Mouse (Mus musculus) heart, embryonic 14.5 days (tissue): Measurements from ENCODE around the gene Stk32c. TPM values are rescaled to one million over a fixed set of nuclear protein-coding genes. Genes with fewer than 3 reads are reported as not detected.

ENCODE experiments used
- ATAC-seq: fragments of 200-750 bp; cut with Nextera tagmentation; 2 replicates; pipeline ENCODE4 v1.8.0; 2017; ENCODE audit warnings: low read depth, moderate TSS enrichment; ENCODE audit not compliant: insufficient number of reproducible peaks, insufficient read depth, low FRiP score
- H3K27ac ChIP-seq, 2 experiments: fragments of 200-500 bp in 1 of 2; fragments of 300-500 bp in 1 of 2; sonication (generic) in 1 of 2; replicated peaks in 1 of 2; 2 replicates each; pipeline ENCODE4 v1.5.1; 2012 to 2014; ENCODE audit warnings: low read depth in 2 of 2, low read length in 2 of 2, control low read depth in 1 of 2, mild to moderate bottlenecking in 1 of 2, mixed read lengths in 1 of 2; ENCODE audit not compliant: control insufficient read depth in 1 of 2, insufficient read depth in 1 of 2
- H3K27me3 ChIP-seq: fragments of 300-500 bp; sonication (generic); 2 replicates; pipeline ENCODE4 v1.6.1; 2014; ENCODE audit warnings: mild to moderate bottlenecking, low read length, control low read depth; ENCODE audit not compliant: control insufficient read depth, insufficient read depth
- H3K36me3 ChIP-seq: fragments of 300-500 bp; sonication (generic); 2 replicates; pipeline ENCODE4 v1.6.1; 2014; ENCODE audit warnings: mild to moderate bottlenecking, control low read depth, low read length, mixed read lengths; ENCODE audit not compliant: control insufficient read depth, insufficient read depth
- H3K4me1 ChIP-seq, 2 experiments: fragments of 200-500 bp in 1 of 2; fragments of 300-500 bp in 1 of 2; sonication (generic) in 1 of 2; 2 replicates each; pipeline ENCODE4 v1.6.1; 2012 to 2014; ENCODE audit warnings: low read length in 2 of 2, control low read depth in 1 of 2, mixed read lengths in 1 of 2; ENCODE audit not compliant: control insufficient read depth in 2 of 2, insufficient read depth in 2 of 2
- H3K4me2 ChIP-seq: fragments of 300-500 bp; sonication (generic); 2 replicates; pipeline ENCODE4 v1.6.1; 2014; ENCODE audit warnings: mild to moderate bottlenecking, low read length
- H3K4me3 ChIP-seq, 2 experiments: fragments of 200-500 bp in 1 of 2; fragments of 300-500 bp in 1 of 2; sonication (generic) in 1 of 2; 2 replicates each; pipeline ENCODE4 v1.5.1; 2012 to 2014; ENCODE audit warnings: low read length in 2 of 2, mild to moderate bottlenecking in 2 of 2, control low read depth in 1 of 2, low read depth in 1 of 2, moderate library complexity in 1 of 2; ENCODE audit not compliant: control insufficient read depth in 1 of 2, insufficient read depth in 1 of 2
- H3K9ac ChIP-seq: fragments of 300-500 bp; sonication (generic); 2 replicates; pipeline ENCODE4 v1.6.1; 2014; ENCODE audit warnings: mild to moderate bottlenecking, low read length
- H3K9me3 ChIP-seq: fragments of 300-500 bp; sonication (generic); 2 replicates; pipeline ENCODE4 v1.6.1; 2016; ENCODE audit warnings: low read length, control low read depth; ENCODE audit not compliant: control insufficient read depth
- WGBS: fragments of 180-500 bp; shearing (Covaris S2); extraction: QIAGEN DNeasy Blood & Tissue Kit; methylation state at CpG from one replicate; pipeline ENCODE4 v1.1.7; 2014; 5-methylcytosine and 5-hydroxymethylcytosine counted together
- polyA plus RNA-seq: library from polyadenylated mRNA; unstranded; fragments of >200 nt; fragmentation: Nextera tagmentation; extraction: Ambion mirVana; gene quantifications from 2 replicates; pipeline ENCODE4 v1.2.1, GENCODE M21; 2014

Stk32c gene
- polyA plus RNA-seq, 1 experiment from 2014 or later = not detected

- WGBS = 77% methylated on average over 3 of the region's 3 CpGs
Measured at GRCm38 (mm10) chr7:139213751-139214150, 644 bp upstream of the Stk32c start.

DNA sequence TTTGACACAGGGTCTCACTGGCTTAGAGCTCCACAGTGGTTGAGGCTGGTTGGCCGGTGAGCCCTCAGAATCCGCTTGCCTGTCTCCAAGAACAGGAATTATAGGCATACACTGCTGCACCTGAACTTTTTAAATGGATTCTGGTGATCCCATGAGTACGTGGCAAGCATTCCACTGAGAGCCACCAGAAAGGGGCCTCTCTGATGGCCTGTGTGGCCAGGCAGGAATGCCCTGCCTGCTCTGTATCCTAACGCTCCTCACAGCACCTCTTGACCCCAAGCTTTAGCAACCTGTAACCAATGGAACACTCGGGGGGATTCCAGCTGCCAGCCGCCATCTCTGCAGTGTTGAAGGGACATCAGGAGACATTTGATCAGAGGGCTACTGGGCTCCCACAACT is 1.3 kb downstream of the Stk32c start:
- Histone ChIP-seq H3K9me3 (no peaks in the 10 kb centered on the region), H3K9ac (no peak overlapping the region), H3K36me3 (no peaks in the 10 kb centered on the region), H3K27ac (no peak overlapping the region), H3K27me3 (no peaks in the 10 kb centered on the region), H3K4me3 (no peak overlapping the region), H3K4me1 (peaks cover 2 to 17% of the 10 kb centered on the region in 2 experiments; a peak in 3 of 4 replicates), H3K4me2 (no peak overlapping the region)
- 91% methylated on average over 6 of the region's 6 CpGs for WGBS
- ATAC-seq = no peak

More at GRCm38 (mm10) chr7:139213751-139214150, 644 bp upstream of the Stk32c start:
- H3K36me3 ChIP-seq = no peaks in the 10 kb centered on the region
- H3K27me3 ChIP-seq = no peaks in the 10 kb centered on the region
- H3K4me2 ChIP-seq = peak overlapping the region; percentile 70
- ATAC-seq = no peak
- no peaks in the 10 kb centered on the region for H3K9me3 ChIP-seq
- peak overlapping the region in 1 of 2 experiments; percentile 54; a peak in 2 of 4 replicates for H3K4me3 ChIP-seq
- peaks cover 5 to 18% of the 10 kb centered on the region in 2 experiments for H3K4me1 ChIP-seq
- H3K9ac ChIP-seq = peak overlapping the region; percentile 66
- 0 out of 4 replicates have a peak overlapping the region, but pooled peaks of 1 of the 2 experiments have one; percentile 15 for H3K27ac ChIP-seq

- Histone ChIP-seq H3K36me3 (no peaks in the 10 kb centered on the region), H3K27ac (no peak overlapping the region), H3K27me3 (no peaks in the 10 kb centered on the region), H3K4me2 (no peak overlapping the region), H3K9ac (no peak overlapping the region), H3K4me3 (no peak overlapping the region), H3K9me3 (no peaks in the 10 kb centered on the region), H3K4me1 (peaks cover 2 to 14% of the 10 kb centered on the region in 2 experiments; a peak in 3 of 4 replicates)
- ATAC-seq = no peak
- WGBS = 90% methylated on average over 4 of the region's 4 CpGs
Measured at GRCm38 (mm10) chr7:139208773-139209095, 4.4 kb downstream of the Stk32c start.

GRCm38 (mm10) chr7:139208023-139208772 is 4.9 kb downstream of the Stk32c start:
- WGBS = 20% methylated on average over 7 of the region's 7 CpGs
- H3K4me2 ChIP-seq = no peak overlapping the region
- no peak for ATAC-seq
- H3K27me3 ChIP-seq = no peaks in the 10 kb centered on the region; the same call in 1 of the 2 replicates
- no peak overlapping the region for H3K9ac ChIP-seq
- H3K9me3 ChIP-seq = no peaks in the 10 kb centered on the region
- H3K4me1 ChIP-seq = peaks cover 2 to 11% of the 10 kb centered on the region in 2 experiments; a peak in 2 of 4 replicates
- no peak overlapping the region for H3K27ac ChIP-seq
- no peak overlapping the region for H3K4me3 ChIP-seq
- no peaks in the 10 kb centered on the region for H3K36me3 ChIP-seq

GRCm38 (mm10) chr7:139201209-139201608 is 11.9 kb downstream of the Stk32c start:
- H3K27ac ChIP-seq = no peak overlapping the region
- ATAC-seq = no peak
- peaks cover 26% of the 10 kb centered on the region; the same call in 1 of the 2 replicates for H3K27me3 ChIP-seq
- no peak overlapping the region for H3K4me2 ChIP-seq
- no peaks in the 10 kb centered on the region for H3K4me1 ChIP-seq
- 39% methylated on average over 6 of the region's 6 CpGs for WGBS
- H3K9ac ChIP-seq = no peak overlapping the region
- H3K9me3 ChIP-seq = no peaks in the 10 kb centered on the region
- H3K36me3 ChIP-seq = no peaks in the 10 kb centered on the region
- H3K4me3 ChIP-seq = no peak overlapping the region

GRCm38 (mm10) chr7:139200108-139200507 is 13.0 kb downstream of the Stk32c start:
- Histone ChIP-seq H3K36me3 (no peaks in the 10 kb centered on the region), H3K9me3 (no peaks in the 10 kb centered on the region), H3K4me2 (no peak overlapping the region), H3K4me1 (no peaks in the 10 kb centered on the region), H3K27ac (no peak overlapping the region), H3K27me3 (peaks cover 26% of the 10 kb centered on the region; the same call in 1 of the 2 replicates), H3K9ac (no peak overlapping the region), H3K4me3 (no peak overlapping the region)
- 23% methylated on average over 7 of the region's 7 CpGs for WGBS
- ATAC-seq = no peak

GRCm38 (mm10) chr7:139197022-139197421 is 16.1 kb downstream of the Stk32c start:
- 62% methylated on average over 4 of the region's 4 CpGs for WGBS

More at GRCm38 (mm10) chr7:139197022-139197421, 16.1 kb downstream of the Stk32c start:
- H3K4me3 ChIP-seq = no peak overlapping the region
- H3K27me3 ChIP-seq = peaks cover 22% of the 10 kb centered on the region
- ATAC-seq = no peak
- H3K9me3 ChIP-seq = no peaks in the 10 kb centered on the region
- H3K4me1 ChIP-seq = no peaks in the 10 kb centered on the region
- no peak overlapping the region for H3K27ac ChIP-seq
- no peak overlapping the region for H3K9ac ChIP-seq
- H3K4me2 ChIP-seq = no peak overlapping the region
- H3K36me3 ChIP-seq = no peaks in the 10 kb centered on the region
